Mouse (Mus musculus): ENCODE measurements around the gene Nutf2-ps1. TPM values are rescaled to one million over a fixed set of nuclear protein-coding genes. Genes with fewer than 3 reads are reported as not detected.

Gene Nutf2-ps1
- total RNA-seq, 2 experiments from 2014 or later, result 62.8 to 174 TPM

Other genes with a start within 250 kb of the Nutf2-ps1 start
- gene Gm10197, start 217.3 kb downstream of the Nutf2-ps1 start, total RNA-seq (2015), result not detected in 2 replicates
- gene Gm10197, start 217.3 kb downstream of the Nutf2-ps1 start, total RNA-seq (2017), result not detected in 2 replicates
- gene Smndc1, start 198.5 kb downstream of the Nutf2-ps1 start, total RNA-seq (2015), result 83.2 and 83.5 TPM in 2 replicates
- gene Smndc1, start 198.5 kb downstream of the Nutf2-ps1 start, total RNA-seq (2017), result 32.3 and 42.5 TPM in 2 replicates
- 6.8 and 7.1 TPM in 2 replicates for gene Dusp5, start 60.0 kb downstream of the Nutf2-ps1 start, total RNA-seq (2015)
- 3.4 and 6.0 TPM in 2 replicates for gene Dusp5, start 60.0 kb downstream of the Nutf2-ps1 start, total RNA-seq (2017)
- 131 and 140 TPM in 2 replicates for gene Smc3, start 11.3 kb upstream of the Nutf2-ps1 start, total RNA-seq (2015)
- 109 and 155 TPM in 2 replicates for gene Smc3, start 11.3 kb upstream of the Nutf2-ps1 start, total RNA-seq (2017)
- gene Rbm20, start 88.2 kb upstream of the Nutf2-ps1 start, total RNA-seq (2015), result 0.05 TPM in 1 of 2 replicates, not detected in the other
- gene Rbm20, start 88.2 kb upstream of the Nutf2-ps1 start, total RNA-seq (2017), result 0.03 and 0.17 TPM in 2 replicates